Mouse (Mus musculus) kidney, postnatal 10 days (tissue): ENCODE data around the gene AC109138.7.
"Not testable (repeated sequence)": the region's sequence is repeated elsewhere in the genome, so short reads cannot be mapped to it uniquely, and the experiment has no call there.

Experiments
- DNase-seq: peaks from one replicate; pipeline ENCODE4 v3.0.0; 2021; ENCODE audit warnings: mixed read lengths

AC109138.7 gene

DNA sequence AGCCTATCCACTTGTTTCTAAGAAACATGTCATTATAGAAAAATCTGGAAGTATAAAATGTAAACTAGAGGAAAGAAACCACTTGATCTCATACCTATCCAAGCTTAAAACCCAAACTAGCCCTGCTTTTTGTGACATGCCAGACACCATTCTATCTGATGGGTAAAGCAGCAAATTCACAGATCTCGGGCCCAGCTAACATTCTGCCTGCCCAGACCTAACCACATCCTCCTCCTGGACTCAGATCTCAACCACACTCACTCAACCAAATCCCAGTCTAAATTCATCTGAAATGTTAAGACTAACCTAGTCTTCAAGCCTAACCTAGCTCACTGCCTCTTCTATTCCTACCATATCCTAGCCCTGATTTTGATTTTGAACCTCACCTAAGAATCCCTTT lies 4.6 kb downstream of the AC109138.7 start:
- no peak for DNase-seq

DNA sequence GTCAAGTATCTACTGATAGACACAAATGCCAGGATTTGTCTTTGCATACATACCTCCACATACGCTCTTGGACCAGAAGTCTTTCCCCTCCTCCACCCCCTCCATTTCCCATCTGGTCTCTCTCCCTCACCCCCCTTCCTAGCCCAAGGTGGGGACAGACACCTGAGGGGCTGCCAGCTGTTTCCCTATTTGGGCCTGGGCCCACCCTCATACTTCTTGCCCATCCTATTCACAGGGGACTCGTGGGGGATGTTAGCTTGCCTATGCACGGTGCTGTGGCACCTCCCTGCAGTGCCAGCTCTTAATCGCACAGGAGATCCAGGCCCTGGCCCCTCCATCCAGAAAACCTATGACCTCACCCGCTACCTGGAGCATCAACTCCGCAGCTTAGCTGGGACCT lies 5.8 kb downstream of the AC109138.7 start:
- no peak for DNase-seq

GRCm38 (mm10) chr19:4220416-4220815 lies 6.3 kb downstream of the AC109138.7 start:
- peak; percentile 60 for DNase-seq

GRCm38 (mm10) chr19:4220957-4221743 lies 7.0 kb downstream of the AC109138.7 start:
- DNase-seq = peak; percentile 67

DNA sequence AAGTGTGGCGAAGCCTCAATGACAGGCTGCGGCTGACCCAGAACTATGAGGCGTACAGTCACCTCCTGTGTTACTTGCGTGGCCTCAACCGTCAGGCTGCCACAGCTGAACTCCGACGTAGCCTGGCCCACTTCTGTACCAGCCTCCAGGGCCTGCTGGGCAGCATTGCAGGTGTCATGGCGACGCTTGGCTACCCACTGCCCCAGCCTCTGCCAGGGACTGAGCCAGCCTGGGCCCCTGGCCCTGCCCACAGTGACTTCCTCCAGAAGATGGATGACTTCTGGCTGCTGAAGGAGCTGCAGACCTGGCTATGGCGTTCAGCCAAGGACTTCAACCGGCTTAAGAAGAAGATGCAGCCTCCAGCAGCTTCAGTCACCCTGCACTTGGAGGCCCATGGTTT lies 8.0 kb downstream of the AC109138.7 start:
- DNase-seq = peak; percentile 80

- DNase-seq = no peak
These were observed 12.6 kb downstream of the AC109138.7 start for GRCm38 (mm10) chr19:4226779-4227178.

- DNase-seq = no peak
These were observed 13.3 kb downstream of the AC109138.7 start for GRCm38 (mm10) chr19:4227446-4227845.

DNA sequence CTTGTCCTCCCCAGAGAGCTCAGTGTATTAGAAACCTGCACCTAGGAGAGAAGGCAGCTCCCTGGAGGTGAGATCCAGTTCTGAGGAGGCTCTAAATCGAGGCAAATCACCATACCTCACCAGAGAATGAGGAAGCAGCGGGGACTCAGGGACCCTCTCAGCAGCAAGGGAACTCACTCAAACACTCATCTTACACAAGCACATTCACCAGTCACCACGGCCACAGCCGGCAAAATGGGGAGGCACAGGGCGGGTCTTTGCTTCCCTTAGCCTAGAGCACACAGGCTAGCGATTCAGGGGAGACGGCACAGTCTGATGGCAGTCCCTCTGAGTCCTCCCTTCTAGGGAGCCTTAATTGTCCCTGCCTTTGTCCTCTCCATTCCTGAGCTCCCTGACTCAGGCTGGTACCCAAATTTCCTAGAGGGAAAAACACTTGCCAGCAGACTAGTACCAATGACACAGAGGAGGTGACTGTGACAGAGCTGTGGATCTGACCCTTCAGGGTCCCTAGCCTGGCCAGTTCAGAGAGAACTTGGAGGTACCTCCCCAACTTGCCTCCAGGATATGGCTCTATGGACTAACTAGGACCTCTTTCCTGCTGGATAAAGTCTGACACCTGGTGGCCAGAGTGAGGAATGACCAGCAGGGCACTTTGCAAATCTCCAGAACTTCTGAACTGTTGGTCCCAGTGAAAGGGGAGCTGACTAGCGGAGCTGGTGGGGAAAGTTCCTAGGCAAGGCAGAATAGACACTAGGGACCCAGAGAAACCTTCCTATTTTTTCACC lies 13.9 kb downstream of the AC109138.7 start:
- DNase-seq = peak; percentile 84

- DNase-seq = no peak
These were observed 14.7 kb downstream of the AC109138.7 start for GRCm38 (mm10) chr19:4228891-4229290.

DNA sequence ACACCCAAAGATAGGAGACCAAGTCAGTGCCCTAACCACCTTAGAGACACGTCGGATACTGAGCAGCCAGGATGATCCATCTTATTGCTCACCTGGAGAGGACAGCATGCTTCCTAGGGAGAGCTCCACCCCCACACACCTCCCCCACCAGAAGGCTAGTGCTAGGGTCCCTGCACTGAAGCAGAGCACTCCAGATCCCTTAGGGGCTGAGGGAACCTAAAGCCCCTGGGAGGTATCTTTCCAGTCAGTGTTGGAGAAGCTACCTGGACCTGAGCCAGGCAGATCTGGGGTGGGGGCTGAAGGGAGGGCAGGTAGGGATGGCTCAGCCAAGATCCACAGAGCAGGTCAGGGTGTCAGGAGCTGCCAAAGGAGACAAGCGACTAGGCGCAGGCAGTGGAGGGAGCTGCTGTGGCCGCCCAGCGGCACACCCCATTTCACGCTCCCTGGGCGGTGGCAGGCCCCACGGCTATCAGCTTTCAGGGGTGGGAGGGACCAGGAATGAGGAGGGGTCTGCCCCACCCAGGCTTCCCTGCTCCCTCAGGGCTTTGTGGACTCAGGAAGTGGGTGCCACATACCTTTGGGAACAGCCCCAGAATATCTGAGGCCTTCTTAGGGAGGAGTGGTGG lies 15.4 kb downstream of the AC109138.7 start:
- DNase-seq = peak; percentile 51

DNA sequence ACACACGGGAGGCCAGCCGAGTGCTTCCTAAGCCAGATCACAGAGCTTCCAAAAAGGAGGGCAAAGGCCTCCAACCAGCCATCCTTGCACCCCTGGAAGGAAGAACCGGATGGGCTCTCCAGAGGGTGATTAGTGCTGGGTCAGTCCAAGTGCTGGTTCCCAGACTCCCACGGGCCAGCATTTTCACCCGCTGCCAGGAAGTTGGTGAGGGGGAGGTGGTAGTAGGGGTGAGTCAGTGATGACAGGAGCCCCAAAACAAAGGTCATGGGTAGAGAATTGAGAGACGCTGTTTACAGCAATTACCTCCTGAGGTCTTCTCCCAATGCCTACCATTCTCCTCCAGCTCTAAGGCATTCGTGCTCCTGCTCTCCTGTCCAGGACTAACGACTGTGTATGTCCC lies 16.3 kb downstream of the AC109138.7 start:
- DNase-seq = peak; percentile 42

GRCm38 (mm10) chr19:4231253-4232185 lies 17.4 kb downstream of the AC109138.7 start, which contains the start of gene Pold4:
Gene Pold4, plus strand, starts transcription at chr19:4231899.
- DNase-seq = peak; percentile 99

DNA sequence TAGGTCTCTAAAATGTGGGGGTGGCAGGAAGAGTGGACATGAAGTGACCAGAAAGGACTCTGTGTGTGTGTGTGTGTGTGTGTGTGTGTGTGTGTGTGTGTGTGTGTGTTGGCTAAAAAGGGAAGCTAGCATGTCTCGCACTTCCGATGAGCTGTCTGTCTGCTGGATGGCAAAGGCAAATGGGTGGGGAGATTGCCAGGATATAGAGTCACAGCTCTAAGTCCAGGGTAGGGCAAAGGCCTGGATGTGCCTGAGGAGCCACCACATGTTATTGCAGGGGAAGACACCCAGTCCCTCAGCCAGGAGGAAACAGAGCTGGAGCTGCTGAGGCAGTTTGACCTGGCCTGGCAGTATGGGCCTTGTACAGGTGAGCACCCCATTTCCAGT lies 18.0 kb downstream of the AC109138.7 start:
- DNase-seq = no peak

- DNase-seq = no peak
These were observed 18.5 kb downstream of the AC109138.7 start for GRCm38 (mm10) chr19:4232651-4233050.

DNA sequence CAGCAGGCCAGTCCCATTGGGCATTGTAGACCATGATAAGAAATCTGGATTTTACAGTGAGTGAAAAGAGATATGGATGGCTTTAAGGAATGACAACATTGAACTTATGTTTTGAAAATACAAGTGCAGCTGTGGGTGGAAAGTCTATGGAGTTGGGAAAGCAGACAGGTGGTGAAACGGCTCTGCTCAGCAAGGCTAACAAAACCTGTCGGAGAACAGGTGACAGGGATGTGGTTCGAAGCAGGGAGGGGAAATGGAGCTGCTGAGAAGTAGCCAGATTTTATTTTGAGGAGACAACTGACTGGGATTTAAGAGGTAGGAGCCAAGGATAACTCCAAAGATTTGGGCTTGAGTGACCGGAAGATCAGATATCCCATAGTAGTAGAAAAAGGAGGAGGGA lies 20.4 kb downstream of the AC109138.7 start:
- DNase-seq = no peak

GRCm38 (mm10) chr19:4240247-4240668 lies 26.1 kb downstream of the AC109138.7 start:
- DNase-seq = no peak

DNA sequence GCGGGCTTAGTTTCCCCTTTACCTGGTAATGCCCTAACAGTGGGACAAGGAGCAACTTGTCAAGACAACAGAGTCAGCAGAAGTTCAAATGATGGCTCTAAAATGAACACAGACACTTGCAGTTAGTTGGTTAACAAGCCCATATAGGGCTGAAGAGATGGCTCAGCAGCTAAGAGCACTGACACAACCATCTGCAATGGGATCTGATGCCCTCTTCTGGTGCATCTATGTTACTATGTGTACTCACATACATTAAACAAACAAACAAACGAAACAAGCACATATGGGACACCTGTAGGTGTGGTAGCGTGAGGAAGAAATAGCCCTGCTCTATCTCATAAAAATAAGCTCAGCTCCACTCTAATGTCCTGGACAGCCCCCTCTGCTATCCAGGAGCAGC lies 28.3 kb downstream of the AC109138.7 start:
- DNase-seq = no peak

DNA sequence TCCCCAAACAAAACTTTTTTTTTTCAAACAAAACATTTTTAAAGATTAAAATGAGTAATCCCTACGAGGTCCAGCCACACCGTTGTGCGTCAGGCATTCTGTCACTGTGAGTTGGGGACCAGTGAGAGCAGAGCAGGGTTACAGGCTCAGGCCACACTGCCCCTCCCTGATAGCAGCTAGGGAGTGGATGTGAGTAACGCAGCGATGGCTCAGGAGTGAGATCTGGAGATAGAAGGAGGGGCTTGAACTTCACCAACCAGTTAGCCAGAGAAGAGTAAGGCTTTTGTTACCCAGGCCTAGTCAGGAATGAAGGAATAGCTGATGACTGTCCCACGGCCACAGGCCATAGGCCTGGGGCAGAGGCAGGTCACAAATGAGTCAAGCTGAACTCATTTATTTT lies 30.6 kb downstream of the AC109138.7 start:
- no peak for DNase-seq

DNA sequence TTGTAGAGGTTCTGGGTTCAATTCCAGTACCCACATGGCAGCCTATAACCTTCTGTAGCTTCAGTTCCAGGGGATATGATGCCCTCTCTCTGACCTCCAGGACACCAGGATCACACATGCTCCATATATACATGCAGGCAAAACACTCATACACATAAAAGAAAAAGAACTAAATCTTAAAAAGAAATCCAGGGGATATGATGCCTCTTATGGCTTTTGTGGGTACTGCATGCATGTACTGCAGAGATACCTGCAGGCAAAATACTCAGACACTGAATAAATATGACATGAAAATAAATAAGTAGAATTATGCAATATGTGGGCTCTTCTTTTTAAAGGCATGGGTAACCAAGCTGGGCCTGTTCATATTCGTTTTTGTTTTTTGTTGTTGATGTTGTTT lies 32.9 kb downstream of the AC109138.7 start:
- no peak for DNase-seq

DNA sequence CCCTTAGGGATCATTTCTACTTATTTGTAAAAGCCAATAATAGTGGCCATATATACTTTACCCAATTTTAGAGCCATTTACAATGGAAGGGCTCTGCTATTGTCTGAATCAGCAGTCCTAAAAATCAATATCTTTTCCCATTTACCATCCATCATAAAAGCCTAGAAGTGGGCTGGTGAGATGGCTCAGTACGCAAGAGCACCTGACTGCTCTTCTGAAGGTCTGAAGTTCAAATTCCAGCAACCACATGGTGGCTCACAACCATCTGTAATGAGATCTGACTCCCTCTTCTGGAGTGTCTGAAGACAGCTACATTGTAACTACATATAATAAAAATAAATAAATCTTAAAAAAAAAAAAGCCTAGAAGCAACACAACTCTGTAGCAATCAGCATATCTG lies 34.5 kb downstream of the AC109138.7 start:
- DNase-seq = not testable (repeated sequence)

DNA sequence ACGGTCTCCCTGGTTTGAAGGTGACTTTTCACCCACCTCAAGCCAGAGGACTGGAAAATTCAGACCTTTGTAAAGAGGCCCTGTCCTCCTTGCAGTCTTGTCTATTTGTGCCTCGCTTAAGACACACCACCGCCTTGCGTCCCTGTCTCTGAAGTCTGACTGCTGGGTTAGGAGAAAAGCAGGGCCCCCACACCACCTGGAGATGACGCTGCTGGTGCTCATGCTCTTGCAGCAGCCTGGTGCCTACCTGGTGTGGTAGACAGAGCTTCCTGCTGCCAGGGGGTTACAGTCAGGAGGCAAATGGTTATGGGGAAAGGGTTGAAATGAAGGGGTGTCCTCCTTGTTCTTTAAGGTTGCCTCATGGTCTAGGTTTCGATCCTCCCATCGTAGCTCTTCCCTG lies 40.1 kb downstream of the AC109138.7 start:
- DNase-seq = no peak

DNA sequence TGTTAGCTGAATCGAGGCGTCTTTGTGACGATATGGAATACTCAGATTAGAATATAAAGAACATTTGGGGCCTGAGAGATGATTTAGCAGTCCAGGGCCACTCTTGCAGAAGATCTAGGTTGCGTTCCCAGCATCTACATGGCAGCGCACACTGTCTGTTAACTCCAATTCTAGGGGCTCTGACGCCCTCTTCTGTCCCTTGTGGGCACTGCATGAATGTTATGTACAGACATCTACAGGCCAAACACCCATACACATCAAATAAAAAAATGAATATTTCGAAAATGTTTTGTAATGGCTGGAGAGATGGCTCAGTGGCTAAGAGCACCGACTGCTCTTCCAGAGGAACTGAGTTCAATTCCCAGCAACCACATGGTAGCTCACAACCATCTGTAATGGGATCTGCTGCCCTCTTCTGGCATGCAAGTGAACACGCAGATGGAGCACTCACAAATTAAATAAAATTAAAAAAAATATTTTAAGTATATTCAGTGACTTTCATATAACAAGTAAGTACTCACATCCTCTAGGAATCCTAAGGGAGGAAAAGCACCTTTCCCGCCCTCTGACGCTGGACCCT lies 41.5 kb downstream of the AC109138.7 start:
- DNase-seq = no peak
